Mouse (Mus musculus) liver, embryonic 14.5 days (tissue): ENCODE results near the gene Echs1. TPM values are rescaled to one million over a fixed set of nuclear protein-coding genes. Genes with fewer than 3 reads are reported as not detected.
A peak's percentile ranks its signal among the peaks of the same experiment; 100 is the strongest.

Experiments
- ATAC-seq: fragments of 200-750 bp; cut with Nextera tagmentation; 2 replicates; pipeline ENCODE4 v1.8.0; 2017; ENCODE audit warnings: moderate number of reproducible peaks, mild to moderate bottlenecking, moderate library complexity; ENCODE audit not compliant: insufficient read depth
- DNase-seq, 3 experiments: peaks; one replicate each; pipeline ENCODE4 v3.0.0-alpha.2; 2012 to 2013; ENCODE audit warnings: low read depth in 3 of 3, low spot score in 3 of 3
- H3K27ac ChIP-seq: fragments of 300-500 bp; sonication (generic); 2 replicates; pipeline ENCODE4 v1.5.1; 2014; ENCODE audit warnings: moderate library complexity, mild to moderate bottlenecking, control low read depth, inconsistent platforms
- H3K27me3 ChIP-seq: fragments of 300-500 bp; sonication (generic); 2 replicates; pipeline ENCODE4 v1.6.1; 2014; ENCODE audit warnings: mild to moderate bottlenecking, low read length, moderate library complexity; ENCODE audit not compliant: control insufficient read depth, insufficient read depth
- H3K36me3 ChIP-seq: fragments of 300-500 bp; sonication (generic); replicated peaks from 2 replicates; pipeline ENCODE4 v1.6.1; 2014; ENCODE audit warnings: low read depth; ENCODE audit not compliant: control insufficient read depth, insufficient read depth
- H3K4me1 ChIP-seq, 2 experiments: fragments of 200-500 bp in 1 of 2; fragments of 300-500 bp in 1 of 2; sonication (generic) in 1 of 2; replicated peaks; 2 replicates each; pipeline ENCODE4 v1.6.1; 2012 to 2014; ENCODE audit warnings: antibody characterized with exemption in 1 of 2, inconsistent platforms in 1 of 2, low read length in 1 of 2; ENCODE audit not compliant: control insufficient read depth in 2 of 2, insufficient read depth in 2 of 2
- H3K4me2 ChIP-seq: fragments of 300-500 bp; sonication (generic); 2 replicates; pipeline ENCODE4 v1.6.1; 2014; ENCODE audit warnings: low read depth, mild to moderate bottlenecking, control low read depth, moderate library complexity
- H3K4me3 ChIP-seq, 2 experiments: fragments of 200-500 bp in 1 of 2; fragments of 300-500 bp in 1 of 2; sonication (generic) in 1 of 2; 2 replicates each; pipeline ENCODE4 v1.5.1; 2012 to 2014; ENCODE audit warnings: low read depth in 2 of 2, low read length in 2 of 2, mild to moderate bottlenecking in 2 of 2, control low read depth in 1 of 2, inconsistent platforms in 1 of 2, moderate library complexity in 1 of 2; ENCODE audit not compliant: insufficient read depth in 1 of 2
- H3K9ac ChIP-seq: fragments of 300-500 bp; sonication (generic); replicated peaks from 2 replicates; pipeline ENCODE4 v1.6.1; 2014; ENCODE audit warnings: mild to moderate bottlenecking, control low read depth, moderate library complexity
- H3K9me3 ChIP-seq: fragments of 300-500 bp; sonication (generic); 2 replicates; pipeline ENCODE4 v1.6.1; 2016; ENCODE audit warnings: low read length, mixed read lengths; ENCODE audit not compliant: control insufficient read depth
- CTCF ChIP-seq: IDR thresholded peaks from 2 replicates; pipeline ENCODE4 v1.5.1; 2016; ENCODE audit warnings: antibody characterized with exemption, low read depth, control low read depth
- EP300 ChIP-seq: IDR thresholded peaks from 2 replicates; pipeline ENCODE4 v1.6.1; 2016; ENCODE audit warnings: antibody characterized with exemption, low read depth
- WGBS: fragments of 180-500 bp; shearing (Covaris S2); extraction: QIAGEN DNeasy Blood & Tissue Kit; methylation state at CpG from one replicate; pipeline ENCODE4 v1.1.7; 2014; ENCODE audit not compliant: insufficient replicate concordance; 5-methylcytosine and 5-hydroxymethylcytosine counted together
- polyA plus RNA-seq, 2 experiments: library from polyadenylated mRNA; depleted of rRNA in 1 of 2; stranded (reverse) in 1 of 2; unstranded in 1 of 2; fragments of >200 nt; fragmentation: Nextera tagmentation in 1 of 2; extraction: Ambion mirVana in 1 of 2; gene quantifications; 2 replicates each; pipeline versions ENCODE4 v1.2.1 to v1.2.3; 2012 to 2014

The Echs1 gene
- polyA plus RNA-seq, 2 experiments = 45.7 to 97.2 TPM

- H3K4me3 ChIP-seq = no peak overlapping the region
- no peak overlapping the region for H3K4me2 ChIP-seq
- H3K9ac ChIP-seq = no peak overlapping the region
- WGBS = 78% methylated on average over 2 of the region's 2 CpGs
- ATAC-seq (no peak), DNase-seq (no peak)
- H3K4me1 ChIP-seq = peaks cover 12 to 27% of the 10 kb centered on the region in 2 experiments
- H3K36me3 ChIP-seq = no peaks in the 10 kb centered on the region
- TF ChIP-seq CTCF = no peak
- no peak for TF ChIP-seq EP300
- H3K27me3 ChIP-seq = no peaks in the 10 kb centered on the region
- no peak overlapping the region for H3K27ac ChIP-seq
- no peaks in the 10 kb centered on the region for H3K9me3 ChIP-seq
Measured at GRCm38 (mm10) chr7:140120484-140120883, 4.2 kb upstream of the Echs1 start.

- no peaks in the 10 kb centered on the region for H3K36me3 ChIP-seq
- peak; percentile 51 to 58 (median 58) for DNase-seq
- peak; percentile 63 for ATAC-seq
- peak within 1 kb of the TSS; percentile 67 for H3K27ac ChIP-seq
- H3K4me2 ChIP-seq = peak within 1 kb of the TSS; percentile 90
- 1% methylated on average over 23 of the region's 23 CpGs for whole genome bisulfite sequencing
- H3K27me3 ChIP-seq = no peaks in the 10 kb centered on the region
- peaks cover 7 to 13% of the 10 kb centered on the region in 2 experiments for H3K4me1 ChIP-seq
- H3K4me3 ChIP-seq = peak within 1 kb of the TSS; percentile 80 to 81
- H3K9ac ChIP-seq = peak within 1 kb of the TSS; percentile 75
- TF ChIP-seq CTCF (0 out of 2 replicates have a peak, but pooled peaks have one; percentile 10), EP300 (no peak; the same call in 1 of the 2 replicates)
- H3K9me3 ChIP-seq = no peaks in the 10 kb centered on the region
Measured at GRCm38 (mm10) chr7:140115583-140116328, 520 bp downstream of the Echs1 start, which contains the start of gene Paox. Paox (plus strand) TSS chr7:140115799.

GRCm38 (mm10) chr7:140111943-140112342, 4.3 kb downstream of the Echs1 start:
- no peak overlapping the region for H3K9ac ChIP-seq
- WGBS = 55% methylated on average over 3 of the region's 3 CpGs
- no peak overlapping the region for H3K4me2 ChIP-seq
- DNase-seq (no peak), ATAC-seq (no peak)
- no peak overlapping the region for H3K4me3 ChIP-seq
- H3K9me3 ChIP-seq = no peaks in the 10 kb centered on the region
- H3K27ac ChIP-seq = no peak overlapping the region
- no peak for TF ChIP-seq CTCF
- TF ChIP-seq EP300 = no peak
- H3K27me3 ChIP-seq = no peaks in the 10 kb centered on the region
- H3K4me1 ChIP-seq = peaks cover 4 to 9% of the 10 kb centered on the region in 2 experiments
- H3K36me3 ChIP-seq = peaks cover 5% of the 10 kb centered on the region; the same call in 1 of the 2 replicates

- no peak for TF ChIP-seq CTCF
- no peaks in the 10 kb centered on the region for H3K27me3 ChIP-seq
- H3K36me3 ChIP-seq = no peaks in the 10 kb centered on the region; the same call in 1 of the 2 replicates
- WGBS = 57% methylated on average over 4 of the region's 4 CpGs
- no peaks in the 10 kb centered on the region for H3K9me3 ChIP-seq
- no peak for DNase-seq
- no peak overlapping the region for H3K4me2 ChIP-seq
- H3K4me3 ChIP-seq = no peak overlapping the region
- peaks cover 0 to 6% of the 10 kb centered on the region in 2 experiments; a peak in 2 of 4 replicates for H3K4me1 ChIP-seq
- H3K27ac ChIP-seq = no peak overlapping the region
- no peak for ATAC-seq
- no peak overlapping the region for H3K9ac ChIP-seq
Measured at GRCm38 (mm10) chr7:140104009-140104408, 12.3 kb downstream of the Echs1 start.
